Mouse (Mus musculus): ENCODE data around the gene Aasdh.
"Not testable (repeated sequence)": the region's sequence is repeated elsewhere in the genome, so short reads cannot be mapped to it uniquely, and the experiment has no call there.

The Aasdh gene

DNA sequence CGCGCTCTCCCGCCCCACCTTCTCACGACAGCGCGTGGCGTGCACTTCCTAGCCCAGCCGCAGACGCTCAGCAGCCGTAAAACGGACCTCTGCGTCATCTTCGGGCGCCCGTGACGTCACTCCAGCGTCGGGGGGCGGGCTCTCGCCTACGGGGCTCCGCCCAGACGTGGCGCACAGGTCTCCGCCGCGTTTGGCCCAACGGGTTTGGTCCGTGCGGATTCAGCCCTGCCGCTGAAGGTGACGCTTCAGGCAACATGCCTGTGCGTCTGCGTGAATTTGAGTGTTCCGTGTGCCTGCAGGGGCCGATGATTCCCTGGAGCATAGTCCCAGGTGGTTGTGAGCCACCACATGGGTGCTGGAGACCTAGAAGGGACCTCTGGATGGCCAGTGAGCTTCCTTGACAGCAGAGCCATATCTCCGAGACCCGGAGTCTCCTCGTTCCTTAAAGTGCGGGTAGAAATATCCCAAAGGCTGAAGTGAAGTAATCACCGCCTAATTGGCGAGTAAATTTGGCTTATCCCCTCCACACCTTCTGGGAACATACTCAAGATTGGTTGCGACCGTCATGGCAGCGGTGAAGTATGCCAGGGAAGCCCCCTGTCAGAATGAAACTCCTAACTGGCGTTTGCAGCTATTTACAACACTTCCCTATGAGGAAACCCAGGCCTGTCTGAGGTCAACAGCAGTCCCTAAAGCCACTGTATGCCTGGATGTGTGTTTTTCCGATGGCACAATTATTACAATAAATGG, at the start of gene Aasdh:
Gene Aasdh (minus strand): TSS at position 110 of the 750 bp plus-strand sequence.
- peak; percentile 78 for DNase-seq (ENCODE audit: low spot score)

DNA sequence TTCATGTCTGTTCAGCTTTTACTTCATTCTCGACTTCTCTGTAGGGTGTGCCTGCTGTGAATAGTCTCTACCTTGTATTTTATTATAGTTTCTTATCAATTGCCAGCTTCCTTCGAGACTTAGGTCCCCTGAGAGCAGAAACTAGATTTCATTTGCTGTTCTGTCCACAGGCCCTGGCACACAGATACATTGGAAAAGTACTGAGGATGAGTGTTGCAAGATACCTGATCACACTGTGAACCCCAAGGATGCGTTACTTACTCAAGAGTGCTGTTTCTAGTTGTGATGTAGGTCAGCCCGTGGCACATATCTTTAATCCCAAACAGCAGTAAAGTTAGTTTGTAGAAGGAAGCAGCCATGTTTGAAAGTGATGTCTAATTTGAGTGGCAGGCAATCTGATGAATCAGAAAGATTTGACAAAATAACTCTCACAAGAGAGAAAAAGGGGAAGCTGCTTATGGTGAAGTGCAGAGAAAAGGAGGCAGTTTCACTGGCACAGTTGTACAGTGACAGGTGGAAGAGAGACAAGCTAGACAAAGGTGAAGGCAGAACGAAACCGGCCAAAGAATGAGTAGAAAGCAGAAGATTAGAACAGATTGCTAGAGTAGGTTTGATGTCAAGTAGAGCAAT, 49.1 kb upstream of the Aasdh start:
- no peak for DNase-seq (ENCODE audit: low spot score)

DNA sequence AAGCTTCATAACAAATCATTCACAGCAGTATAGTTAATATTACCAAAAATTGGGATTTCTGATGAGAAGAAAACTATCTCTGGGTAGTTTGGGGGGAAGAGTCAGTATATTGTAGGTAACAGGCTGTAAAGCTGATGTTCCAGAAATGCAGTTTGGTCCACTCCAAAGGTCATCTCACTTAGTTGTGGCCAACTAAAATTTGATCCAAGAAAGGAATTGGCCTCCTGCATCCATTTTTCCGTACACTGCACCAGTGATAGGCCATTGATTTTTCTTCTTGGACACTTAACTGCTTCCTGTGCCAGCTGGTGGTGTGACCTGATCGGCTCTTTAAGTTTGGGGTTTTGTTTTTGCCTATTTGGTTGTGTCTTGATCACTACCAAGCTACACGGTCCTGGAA, 48.5 kb upstream of the Aasdh start:
- no peak for DNase-seq (ENCODE audit: low spot score)

DNA sequence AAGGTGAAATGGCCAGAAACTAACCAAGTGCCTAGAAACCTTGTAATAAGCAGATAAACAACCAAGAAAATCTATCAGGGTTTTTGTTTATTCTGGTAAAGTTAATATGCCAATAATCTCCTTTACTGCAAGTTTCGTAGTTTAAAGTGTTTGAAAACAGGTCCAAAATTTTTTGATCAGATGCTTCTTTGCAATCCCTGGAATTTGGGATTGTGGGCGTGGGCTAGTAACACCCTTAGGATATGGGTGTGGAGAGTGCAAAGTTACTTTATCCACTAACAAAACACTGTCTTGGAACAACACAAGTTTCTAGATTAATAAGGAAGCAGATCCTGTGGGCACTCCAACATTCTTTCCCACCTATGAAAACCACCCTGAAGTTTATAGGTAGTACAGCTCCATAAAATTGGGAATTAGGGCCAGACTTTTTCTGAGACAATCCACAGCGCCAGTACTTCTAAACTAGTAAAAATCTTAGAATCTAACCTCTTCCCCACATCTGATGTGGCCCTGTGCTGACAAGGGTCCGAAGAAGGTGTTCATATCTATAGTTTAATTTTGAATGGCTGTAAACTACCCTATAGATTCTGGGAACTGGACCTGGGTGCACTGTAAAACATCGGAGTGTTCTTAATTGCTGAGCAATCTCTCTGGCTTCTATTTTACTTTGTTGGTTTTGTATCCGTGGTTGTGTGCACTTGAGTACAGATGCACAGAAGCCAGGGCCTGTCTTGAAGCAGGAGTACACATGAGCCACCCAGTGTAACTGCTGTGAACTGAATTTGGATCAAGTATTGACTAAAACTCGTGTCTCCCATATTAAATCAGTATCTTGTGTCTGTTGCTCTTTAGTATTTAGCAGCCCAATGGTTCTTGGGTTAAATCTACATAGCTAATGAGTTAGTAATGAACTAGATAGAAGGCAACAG, 47.1 kb upstream of the Aasdh start:
- DNase-seq (ENCODE audit: low spot score): no peak

- peak; percentile 94 for DNase-seq (ENCODE audit: low spot score)
Measured at GRCm38 (mm10) chr5:76951106-76952027, 46.1 kb upstream of the Aasdh start, which contains the start of the genes Paics and Ppat. TSS of gene Paics (plus strand) at chr5:76951307. TSS of gene Ppat (minus strand) at chr5:76951578.

- DNase-seq (ENCODE audit: low spot score): no peak
Measured at GRCm38 (mm10) chr5:76950343-76951105, 45.2 kb upstream of the Aasdh start.

DNA sequence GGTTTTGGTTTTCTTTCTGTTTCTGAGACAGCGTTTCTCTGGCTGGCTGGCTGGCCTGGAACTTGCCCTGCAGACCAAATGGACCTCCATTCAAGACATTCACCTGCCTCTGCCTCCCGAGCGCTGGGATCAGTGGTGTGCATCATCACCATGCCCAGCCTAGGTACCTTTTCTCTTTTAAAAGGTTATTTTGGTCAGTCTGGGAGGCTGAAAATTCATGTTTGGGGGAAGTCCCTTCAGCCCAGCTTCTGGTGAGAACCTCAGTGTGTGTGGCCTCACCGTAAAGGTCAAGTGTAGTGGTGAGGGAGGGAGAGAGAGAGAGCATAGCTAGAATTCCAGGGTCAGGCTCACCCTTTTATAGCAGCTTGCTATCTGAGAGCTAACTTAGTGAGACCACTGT, 42.4 kb upstream of the Aasdh start:
- no peak for DNase-seq (ENCODE audit: low spot score)

GRCm38 (mm10) chr5:76947142-76947541, 41.8 kb upstream of the Aasdh start:
- DNase-seq (ENCODE audit: low spot score): no peak

DNA sequence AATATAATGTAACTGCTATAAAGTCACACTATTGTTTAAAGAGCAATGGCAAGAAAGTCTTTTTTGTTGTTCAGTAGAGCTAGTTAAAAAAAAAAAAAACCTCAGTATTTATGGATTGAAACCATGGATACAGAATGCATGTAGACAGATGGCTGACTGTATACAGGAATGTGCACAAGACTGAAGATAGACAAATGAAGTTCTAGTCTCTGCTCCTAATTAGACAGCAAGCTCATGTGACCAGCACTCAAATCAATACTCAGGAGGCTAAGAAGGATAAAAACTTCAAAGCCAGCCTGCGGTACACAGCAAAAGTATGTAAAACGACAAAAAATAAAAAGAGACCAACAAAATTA, 40.3 kb upstream of the Aasdh start:
- no peak for DNase-seq (ENCODE audit: low spot score)

- DNase-seq (ENCODE audit: low spot score): no peak
Measured at GRCm38 (mm10) chr5:76944965-76945677, 39.8 kb upstream of the Aasdh start.

DNA sequence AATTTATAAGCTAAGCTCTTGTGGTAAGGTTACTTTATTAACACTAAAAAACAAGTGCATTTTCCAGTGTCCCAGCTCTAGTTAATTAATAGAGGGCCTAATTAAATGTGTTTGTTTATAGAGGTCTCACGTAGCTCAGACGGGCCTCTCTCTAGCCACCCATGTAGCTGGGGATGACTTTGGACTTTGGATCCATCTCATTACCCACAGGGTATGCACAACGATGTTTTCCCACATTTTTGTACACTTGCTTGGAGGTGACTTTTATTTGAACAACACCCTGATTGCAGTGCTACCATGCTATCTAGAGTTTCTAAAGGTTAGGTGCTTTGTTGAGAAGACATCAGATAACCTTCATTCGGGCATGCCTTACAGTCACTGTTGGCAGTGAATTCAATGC, 37.2 kb upstream of the Aasdh start:
- DNase-seq (ENCODE audit: low spot score): no peak

GRCm38 (mm10) chr5:76941975-76942374, 36.7 kb upstream of the Aasdh start:
- DNase-seq (ENCODE audit: low spot score): no peak

DNA sequence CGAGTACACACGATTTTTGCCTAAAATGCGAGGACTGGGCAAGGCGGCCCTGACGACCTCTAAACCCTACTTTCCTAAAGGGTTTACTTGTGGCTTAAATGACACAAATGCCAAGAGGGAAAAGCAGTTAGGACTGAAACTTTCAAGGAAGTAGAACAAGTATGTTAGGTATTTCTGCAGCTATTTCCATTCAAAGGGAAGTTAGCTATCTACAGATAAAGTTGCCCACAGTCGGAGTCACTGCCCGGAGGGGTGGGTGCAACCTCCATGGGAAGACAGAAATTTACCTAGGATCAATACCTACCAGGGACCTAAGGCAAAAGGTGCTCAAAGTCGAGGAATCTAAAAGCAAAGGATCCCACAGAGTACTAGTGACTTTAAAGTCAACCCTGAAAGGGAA, 34.4 kb upstream of the Aasdh start:
- no peak for DNase-seq (ENCODE audit: low spot score)

GRCm38 (mm10) chr5:76929180-76929877, 24.0 kb upstream of the Aasdh start:
- DNase-seq (ENCODE audit: low spot score): no peak

GRCm38 (mm10) chr5:76928124-76928832, 23.0 kb upstream of the Aasdh start:
- DNase-seq (ENCODE audit: low spot score): no peak

DNA sequence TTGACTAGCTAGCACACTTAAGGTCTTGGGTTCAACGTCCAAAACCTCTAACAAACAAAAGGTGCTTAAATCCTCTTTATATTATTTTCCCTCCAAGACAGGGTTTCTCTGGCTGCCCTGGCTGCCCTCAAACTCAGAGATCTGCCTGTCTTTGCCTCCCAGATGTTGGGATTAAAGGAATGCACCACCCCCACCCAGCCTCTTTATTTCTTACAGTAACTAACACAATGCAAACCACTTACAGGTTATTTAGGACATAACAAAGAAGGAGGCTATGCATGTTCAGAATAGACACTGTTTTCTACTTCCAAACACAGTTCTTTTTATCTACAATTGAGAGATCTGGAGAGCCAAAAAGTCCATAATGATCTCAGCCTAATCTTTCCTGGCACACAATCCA, 19.0 kb upstream of the Aasdh start:
- no peak for DNase-seq (ENCODE audit: low spot score)

DNA sequence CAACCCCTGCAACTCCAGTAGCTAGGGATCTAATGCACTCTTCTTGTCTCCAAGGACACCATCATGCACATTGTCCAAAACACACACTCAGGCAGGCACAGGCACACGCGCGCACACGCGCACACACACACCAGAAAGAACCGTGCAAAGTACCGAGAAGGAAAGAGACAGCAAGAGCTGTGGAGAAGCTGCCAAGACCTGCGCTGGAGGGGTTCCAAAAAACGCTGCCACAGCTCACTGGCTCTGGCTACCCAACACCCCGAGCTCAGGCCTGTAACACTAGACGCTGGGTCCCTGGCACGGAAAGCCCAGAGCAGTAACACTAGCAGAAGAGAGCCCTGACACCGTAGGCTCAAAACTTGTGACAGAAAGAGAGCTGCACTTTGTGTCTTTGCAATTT, 18.1 kb upstream of the Aasdh start:
- no peak for DNase-seq (ENCODE audit: low spot score)

DNA sequence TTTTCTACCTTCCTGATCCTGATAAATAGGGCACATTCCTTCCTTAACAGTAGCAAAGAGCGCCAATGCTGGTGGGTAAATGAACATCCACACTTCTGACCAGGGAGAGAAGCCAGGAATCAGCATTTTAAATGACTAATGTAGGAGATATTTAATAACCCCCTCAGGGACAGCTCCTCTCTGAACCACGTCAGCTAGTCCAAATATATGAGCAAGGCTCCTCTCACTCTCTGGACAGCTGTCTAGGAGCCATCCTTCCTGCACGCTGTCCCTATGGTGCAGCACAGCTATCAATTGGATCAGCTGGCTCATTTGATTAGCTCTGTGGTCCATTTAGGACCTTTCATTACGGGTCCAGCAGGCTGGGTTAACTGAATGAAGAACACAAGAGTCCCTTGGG, 17.5 kb upstream of the Aasdh start:
- no peak for DNase-seq (ENCODE audit: low spot score)

DNA sequence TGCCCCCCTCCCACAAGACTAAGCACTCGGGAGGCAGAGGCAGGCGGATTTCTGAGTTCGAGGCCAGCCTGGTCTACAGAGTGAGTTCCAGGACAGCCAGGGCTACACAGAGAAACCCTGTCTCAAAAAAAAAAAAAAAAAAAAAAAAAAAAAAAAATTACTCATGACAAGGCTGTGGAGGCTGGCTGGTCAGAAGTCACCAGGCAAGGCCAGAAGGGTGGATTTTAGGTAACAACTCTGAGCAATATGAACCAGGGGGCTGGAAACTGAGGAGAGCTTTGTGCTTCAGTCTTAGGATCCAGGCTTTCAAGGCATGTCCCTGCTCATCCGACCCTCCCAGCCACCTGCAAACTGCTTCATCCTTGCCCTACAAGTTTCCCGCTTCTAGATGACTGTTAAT, 7.2 kb upstream of the Aasdh start:
- not testable (repeated sequence) for DNase-seq (ENCODE audit: low spot score)

Measured in layer of hippocampus, adult 9-10 months (tissue).